Mouse (Mus musculus) skeletal muscle tissue, adult 2 months (tissue): ENCODE results near the gene Nf2.

Source experiments
- DNase-seq: peaks from one replicate; pipeline ENCODE4 v3.0.0-alpha.2; 2012; ENCODE audit warnings: low read depth, low spot score

The Nf2 gene

DNA sequence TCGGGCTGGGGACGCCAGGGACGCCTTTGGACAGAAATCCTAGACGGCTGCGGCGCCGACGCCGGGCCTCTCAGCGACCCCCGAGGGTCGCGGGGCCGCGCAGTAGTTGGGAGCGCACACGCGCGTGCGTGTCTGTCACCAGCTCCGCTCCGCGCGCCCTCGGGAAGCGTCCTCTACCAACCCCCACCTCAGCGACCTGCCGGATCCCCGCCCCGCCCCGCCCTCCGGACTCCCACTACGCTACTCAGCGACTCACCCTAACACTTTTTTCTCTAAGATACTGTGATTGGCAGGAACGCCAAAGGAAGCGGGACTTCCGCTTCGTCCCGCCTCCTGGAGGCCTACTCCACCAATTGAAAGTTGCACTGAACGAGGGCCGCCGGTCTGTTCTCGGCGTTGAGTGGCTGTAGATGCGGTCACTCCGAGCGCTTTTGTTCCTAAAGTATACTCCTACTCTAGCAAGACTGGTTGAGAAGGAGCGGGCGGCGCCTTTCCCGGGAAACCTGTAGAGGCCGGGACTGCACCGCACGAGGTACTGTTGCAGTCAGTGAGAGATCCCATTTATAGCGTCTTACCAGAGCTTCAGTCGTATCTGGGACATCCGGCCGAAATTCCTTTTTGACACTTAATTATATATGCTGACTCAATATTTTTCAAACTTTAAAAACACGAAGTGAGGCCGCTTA lies at the start of gene Nf2:
Nf2 (minus strand) TSS at position 279 of the 686 bp plus-strand sequence.
- peak; percentile 98 for DNase-seq

DNA sequence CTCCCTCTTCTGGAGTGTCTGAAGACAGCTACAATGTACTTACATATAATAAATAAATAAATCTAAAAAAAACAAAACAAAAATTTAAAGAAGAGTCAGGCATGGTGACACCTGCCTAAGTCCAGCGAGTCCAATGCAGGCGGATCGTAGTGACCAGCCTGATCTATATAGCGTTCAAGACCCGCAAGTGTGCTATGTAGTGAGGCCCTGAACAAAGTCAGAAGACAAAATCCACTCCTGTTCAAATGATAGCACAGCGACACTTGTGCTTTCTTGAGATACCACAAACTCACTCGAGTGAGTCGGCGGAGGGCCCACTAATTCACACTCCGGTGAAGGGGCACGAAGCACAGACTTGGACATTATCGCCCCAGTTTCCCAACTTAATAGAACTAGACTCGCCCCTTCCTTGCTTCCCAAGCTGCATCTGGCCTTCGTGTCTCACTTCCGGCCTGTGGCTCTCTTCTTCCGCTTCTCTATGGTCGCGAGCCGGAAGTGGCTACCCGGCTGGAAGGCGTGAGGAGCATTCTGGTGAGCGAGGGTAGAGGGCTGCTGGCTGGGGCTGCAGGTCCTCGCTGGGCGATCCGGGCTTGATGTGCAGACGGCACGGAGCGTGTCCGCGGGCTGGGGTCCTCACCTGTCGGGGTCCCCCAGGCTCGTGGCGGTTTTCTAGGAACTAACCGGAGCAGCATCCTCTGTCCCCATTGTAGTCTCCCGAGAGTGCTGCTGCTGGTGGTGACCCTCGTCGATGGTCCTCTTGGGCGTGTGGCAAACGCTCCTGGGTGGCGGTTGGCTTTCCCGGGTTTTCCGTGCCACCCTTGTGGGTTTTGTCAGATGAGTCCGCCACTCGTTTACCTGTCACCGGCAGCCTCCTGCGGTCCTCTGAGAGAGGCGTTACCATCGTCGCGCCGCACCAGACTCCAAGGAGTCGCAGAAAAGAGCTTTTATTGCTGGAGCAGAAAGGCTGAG lies 45.8 kb upstream of the Nf2 start, which contains the start of gene Thoc5:
Thoc5 (plus strand) TSS at position 473 of the 969 bp plus-strand sequence.
- peak; percentile 72 for DNase-seq

DNA sequence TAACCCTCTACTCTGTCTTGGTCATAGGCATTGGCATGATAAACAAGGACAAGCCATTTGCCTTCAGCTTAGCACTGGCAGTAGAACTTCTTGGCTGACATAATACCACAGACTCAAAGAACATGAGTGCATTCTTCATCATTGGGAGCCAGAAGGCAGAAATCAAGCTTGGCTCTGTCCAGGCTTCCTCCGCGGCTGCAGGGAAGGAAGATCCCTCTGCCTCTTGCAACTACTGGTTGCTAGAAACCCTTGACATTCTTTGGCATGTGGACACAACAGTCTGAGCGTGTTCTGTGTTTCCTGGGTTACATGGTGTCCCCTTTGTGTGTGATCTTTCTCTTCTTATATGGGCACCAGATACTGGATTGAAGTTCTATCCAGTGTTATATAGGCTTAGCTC lies 37.7 kb upstream of the Nf2 start:
- DNase-seq: no peak

DNA sequence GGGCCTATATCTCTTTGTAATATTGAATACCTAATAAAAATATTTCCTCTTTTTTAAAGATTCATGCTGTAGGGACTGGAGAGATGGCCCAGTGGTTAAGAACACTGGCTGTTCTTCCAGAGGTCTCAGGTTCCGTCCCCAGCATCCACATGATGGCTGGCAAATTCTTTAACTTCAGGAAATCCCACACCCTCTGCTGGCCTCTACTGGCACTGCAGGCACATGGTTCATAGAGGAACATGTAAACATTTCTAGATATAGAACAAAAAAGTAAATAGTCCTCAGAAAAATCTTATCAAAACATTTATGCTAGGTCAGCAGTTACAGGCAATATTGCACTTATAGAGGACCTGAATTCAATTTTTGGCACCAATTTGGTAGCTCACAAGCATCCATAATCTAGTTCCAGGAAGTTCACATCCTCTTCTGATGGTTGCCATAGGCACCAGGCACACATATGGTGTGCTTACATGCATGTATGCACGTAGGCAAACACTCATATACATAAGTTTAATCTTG lies 36.1 kb upstream of the Nf2 start:
- no peak for DNase-seq

DNA sequence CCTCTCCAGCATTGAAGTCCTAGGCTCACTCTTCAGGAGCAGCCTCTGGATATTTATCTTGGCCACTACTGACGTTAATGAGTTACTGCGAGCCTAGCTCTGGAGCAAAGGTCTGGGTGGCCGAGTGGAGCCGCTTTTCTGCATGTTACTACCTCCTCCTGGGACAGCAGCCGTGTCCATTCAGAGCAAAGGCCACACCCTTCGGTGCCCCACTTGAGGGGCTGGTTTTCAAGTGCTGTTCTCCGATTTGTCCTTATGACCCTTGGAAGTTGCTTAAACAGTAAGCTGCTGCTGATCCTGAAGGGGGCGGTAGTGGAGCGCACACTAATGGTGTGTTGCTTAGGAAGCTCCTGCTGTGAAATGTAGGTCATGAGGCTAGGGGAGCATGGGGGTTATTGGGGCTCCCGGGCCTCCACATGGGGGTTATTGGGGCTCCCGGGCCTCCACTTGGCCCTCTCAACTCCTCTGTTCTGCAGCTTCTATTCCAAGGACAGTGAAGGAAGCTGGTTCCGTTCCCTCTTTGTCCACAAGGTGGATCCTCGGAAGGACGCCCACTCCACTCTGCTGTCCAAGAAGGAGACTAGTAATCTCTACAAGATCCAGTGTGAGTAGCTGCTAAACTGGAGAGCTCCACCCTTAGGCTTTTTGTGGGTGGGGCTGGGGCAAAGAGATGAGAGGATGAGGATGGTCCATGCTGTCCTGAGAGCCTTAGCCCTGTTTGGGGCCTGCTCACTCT lies 33.7 kb upstream of the Nf2 start:
- no peak for DNase-seq

DNA sequence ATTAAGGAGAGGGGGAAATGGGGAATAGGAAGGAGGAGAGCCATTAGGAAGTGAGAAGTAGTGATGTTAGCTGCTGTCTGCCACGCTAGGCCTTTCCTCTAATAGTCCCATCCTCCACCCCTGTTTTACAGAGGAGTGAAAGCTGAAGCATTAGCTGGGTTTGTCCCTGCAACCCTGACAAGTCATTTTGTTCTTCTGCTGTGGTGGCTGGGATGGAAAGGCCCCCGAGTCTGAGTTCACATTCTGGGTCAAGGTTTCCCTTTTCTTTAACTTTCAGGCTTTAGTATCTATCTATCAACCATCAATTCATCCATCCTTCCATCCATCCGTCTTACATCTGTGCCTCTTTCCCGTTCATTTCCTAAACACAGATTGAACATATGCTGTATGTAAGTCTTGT lies 31.8 kb upstream of the Nf2 start:
- no peak for DNase-seq

DNA sequence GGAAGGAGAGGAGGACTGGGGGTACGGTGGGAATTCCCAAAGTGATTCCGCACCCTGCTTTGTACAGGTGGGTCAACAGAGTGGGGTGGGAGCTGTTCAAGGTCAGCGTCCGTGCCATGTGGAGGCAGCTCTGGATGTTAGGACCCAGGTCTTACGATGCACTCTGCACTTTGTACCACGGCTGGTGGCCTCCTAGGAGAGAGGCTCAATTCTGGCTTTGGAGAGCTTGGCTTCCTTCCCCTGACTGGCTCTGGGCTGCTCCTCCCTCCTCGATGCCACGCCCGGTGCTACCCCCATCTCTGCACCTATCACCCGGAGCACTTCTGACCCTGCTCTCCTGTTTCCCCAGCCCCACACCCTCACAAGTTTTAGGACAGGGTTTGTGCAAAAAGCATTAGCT lies 25.2 kb upstream of the Nf2 start:
- DNase-seq: no peak

DNA sequence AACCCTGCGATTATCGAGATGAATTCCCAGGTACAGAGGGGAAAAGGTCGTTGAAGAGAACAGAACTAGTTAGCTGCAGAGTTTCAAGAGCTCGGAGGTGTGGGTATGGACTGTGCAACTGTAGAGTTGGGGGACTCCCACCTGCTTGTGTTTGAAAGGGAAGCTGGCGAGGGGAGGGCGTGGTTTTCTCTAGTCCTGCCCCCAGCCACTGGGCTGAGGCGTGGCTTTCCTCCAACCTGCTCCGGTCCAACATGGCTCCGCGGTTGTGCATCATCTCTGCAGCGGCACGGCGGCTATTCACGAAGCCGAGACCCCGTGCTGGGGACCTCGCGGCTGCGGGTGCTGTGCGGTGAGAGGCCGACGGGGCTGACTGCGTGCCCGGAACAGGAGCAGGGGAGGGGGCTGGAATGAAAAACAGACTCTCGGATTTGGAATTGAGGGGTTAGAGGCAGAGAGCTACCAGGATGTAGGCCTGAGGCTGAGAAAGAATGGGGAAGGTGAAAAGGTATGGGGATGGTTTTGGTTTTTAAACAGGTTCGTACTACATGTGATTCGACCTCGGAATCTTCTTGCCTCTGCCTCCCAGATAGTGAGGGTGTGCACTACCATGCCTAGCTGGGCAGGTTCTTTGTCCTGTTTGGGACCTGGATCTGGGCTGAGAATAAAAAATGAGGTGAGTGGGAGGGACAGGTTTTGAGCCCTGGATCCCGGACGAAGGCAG lies 24.6 kb upstream of the Nf2 start, which contains the start of gene Nipsnap1:
Nipsnap1 (plus strand) TSS at position 197 of the 721 bp plus-strand sequence.
- no peak for DNase-seq

DNA sequence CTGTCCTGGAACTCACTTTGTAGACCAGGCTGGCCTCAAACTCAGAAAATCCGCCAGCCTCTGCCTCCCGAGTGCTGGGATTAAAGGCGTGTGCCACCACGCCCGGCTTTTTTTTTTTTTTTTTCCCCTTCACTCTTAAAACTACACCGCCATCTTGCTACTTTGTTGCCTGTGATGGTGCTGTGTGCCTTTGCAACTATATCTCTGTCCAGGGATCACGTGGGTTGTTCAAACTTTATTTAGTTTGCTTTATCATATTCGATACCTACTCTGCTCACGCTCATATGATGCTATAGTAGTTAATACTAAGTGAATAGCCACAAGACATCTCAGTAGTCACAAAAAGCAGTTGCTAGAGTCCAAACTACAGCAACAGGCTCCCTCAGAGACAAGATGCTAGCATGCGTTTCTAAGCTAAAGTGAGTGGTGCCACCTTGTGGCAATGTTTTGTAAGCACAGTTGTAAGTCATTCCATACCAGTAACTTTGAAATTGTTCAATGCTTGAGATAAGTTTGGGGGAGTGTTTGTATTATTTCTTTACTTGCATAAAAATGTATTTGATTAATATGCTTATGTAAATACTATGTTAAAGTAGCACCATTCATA lies 16.4 kb upstream of the Nf2 start:
- DNase-seq: peak; percentile 59

DNA sequence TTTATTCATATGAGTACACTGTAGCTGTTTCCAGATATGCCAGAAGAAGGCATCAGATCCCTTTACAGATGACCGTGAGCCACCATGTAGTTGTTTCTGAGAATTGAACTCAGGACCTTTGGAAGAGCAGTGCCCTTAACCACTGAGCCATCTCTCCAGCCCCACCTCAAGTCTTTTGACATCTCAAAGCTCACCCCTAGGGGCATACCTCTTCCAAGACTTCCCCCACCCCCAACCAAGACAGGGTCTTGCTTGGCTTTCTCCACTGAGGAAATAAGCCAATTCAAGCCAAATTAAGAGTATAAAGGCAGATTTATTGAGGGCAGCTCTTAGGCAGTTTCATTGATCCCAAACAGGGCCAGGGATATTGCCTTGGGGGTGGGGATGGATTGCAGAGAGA lies 13.4 kb upstream of the Nf2 start:
- DNase-seq: no peak

DNA sequence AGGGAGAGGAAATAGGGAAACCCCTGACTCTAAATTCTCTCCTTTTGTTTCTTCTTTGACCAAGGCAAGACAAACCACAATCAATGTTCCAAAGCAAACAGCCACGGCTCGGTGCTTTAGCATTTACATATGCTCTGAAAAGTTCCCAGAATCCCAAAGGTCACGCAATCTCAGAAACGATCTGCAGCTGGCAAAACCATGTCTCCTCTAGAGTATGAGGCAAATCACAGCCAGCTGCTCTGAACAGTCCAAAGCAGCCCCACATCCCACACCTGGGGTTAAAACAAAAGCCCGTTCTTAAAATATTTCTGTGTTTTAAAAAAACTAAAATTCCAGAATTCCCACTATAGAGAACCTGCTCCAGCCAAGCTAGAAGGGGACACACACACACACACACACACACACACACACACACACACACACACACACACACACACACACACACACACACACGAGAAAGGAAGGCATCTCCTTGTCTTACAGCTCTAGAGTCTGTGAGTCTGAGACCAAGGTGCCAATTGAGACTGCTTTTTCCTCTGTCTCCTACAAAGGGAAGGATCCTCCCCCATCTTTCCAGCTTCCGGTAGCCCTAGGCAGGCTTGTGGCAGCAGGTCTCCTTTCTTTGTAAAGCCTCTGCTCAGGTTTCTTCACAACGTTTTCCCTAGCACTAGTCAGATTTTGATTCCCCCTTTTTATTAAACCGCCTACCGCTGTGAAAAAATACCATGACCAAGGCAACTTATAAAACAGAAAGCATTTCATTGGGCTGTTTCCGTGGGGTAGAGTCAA lies 12.7 kb upstream of the Nf2 start:
- DNase-seq: no peak

DNA sequence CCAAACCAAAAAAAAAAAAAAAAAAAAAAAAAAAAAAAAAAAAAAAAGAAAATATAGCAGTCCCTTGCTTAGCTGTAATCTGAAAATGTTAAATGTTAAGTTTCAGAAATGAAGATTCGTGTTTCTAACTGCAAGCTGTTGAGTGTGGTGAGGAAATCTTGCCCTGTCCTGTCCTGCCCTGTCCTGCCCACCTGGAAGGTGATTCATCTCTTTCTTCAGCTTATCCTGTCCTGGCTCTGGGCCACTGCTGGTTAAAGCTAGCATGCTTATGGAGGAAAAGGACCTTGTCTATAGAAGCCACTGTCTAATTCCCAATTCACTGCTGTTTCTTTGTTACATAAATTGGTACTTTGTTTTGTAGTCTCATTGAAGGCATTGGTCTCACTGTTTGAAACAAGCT lies 11.7 kb upstream of the Nf2 start:
- DNase-seq: no peak

DNA sequence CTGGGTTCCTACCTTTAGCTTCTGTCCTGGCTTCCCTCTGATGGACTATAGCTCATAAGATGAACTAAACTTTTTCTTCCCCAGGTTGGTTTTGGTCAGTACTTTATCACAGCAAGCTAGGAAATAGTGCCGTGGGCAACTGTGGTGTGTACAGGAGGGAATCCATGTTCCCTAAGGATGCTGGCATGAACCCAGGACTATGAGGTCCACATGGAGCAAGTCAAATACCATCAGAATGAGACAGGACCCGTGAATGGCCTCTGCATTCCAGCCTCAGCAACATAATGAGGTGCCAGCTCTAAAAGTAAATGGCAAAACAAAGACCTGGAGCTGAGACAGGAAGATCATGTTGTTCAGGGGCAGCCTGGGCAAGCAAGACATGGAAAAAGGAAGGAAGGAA lies 9.1 kb upstream of the Nf2 start:
- DNase-seq: no peak

DNA sequence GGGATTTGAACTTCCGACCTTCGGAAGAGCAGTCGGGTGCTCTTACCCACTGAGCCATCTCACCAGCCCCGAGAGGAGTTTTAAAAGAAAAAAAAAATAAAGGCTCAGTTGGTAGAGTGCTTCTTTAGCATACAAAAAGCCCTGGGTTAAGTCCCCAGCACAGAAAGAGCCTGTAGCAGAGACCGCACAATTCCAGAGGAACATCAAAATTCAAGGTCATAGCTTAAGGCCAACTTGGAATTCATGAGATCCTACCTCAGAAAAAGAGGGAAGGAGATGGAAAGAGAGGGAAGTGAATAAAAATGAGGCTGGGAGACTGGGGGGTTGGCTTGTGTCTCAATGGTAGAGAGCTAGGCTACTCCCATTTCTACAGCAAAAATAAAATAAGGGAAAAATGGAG lies 4.8 kb upstream of the Nf2 start:
- DNase-seq: no peak

DNA sequence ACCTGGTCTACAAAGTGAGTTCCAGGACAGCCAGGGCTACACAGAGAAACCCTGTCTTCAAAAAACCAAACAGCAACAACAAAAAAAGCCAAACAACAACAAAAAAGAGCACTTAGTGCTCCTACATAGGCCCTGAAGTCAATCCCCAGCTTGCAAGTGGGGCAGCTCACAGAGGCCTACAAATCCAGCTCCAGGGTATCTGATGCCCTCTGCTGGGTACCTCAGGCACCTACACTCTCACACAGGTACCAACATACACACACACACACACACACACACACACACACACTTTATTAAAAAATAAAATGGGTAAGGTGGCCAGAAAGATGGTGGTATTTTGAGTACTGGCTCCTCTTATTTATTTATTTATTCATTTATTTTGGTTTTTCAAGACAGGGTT lies 3.7 kb upstream of the Nf2 start:
- no peak for DNase-seq

DNA sequence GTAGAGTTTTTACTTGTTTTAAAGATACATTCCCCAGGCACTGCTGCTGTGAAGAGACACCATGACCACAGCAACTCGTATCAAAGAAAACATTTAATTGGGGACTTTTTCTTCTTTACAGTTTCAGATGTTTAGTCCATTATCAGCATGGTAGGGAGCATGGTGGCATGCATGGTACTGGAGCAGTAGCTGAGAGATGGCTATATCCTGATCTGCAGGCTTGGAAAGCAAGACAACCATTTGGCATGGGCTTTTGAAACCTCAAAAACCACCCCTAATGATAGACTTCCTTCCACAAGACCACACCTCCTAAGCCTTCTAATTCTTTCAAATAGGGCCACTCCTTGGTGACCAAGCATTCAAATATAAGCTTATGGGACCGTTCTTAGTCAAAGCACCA lies 1.1 kb upstream of the Nf2 start:
- DNase-seq: no peak

DNA sequence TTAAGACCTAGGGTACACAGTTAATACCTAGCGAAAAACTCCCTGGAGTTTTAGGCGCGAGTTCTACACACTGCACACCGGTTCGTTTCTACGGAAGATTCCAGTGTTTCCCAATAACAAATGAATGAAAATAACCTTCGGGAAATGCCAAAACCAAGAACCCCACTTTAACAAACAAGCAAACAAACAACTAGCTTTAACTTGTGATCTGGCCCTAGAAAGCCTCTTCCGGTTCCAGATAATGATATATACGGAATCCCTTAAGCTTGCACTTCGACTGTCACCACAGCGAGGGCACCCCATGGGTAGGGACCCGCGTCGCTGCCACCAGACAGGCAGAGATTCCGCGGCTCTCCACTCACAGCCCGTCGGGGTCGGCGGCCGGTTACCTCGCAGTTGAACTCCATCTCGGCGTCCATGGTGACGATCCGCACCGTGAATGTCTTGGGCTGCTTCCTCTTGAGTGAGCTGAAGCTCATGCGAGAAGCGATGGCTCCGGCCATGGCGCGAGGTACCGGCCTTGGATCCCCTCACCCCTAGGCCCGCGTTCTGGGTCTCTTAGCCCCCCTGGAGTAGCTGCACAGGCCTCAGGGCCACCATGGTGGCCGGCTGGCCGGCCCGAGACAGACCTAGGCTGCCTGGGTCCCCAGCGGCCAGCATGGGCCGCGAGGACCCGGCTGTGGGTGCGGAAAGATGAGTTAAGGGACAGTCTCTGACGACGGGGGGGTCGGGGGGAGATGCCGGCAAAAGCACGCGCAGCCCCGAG lies 670 bp downstream of the Nf2 start:
- DNase-seq: no peak

DNA sequence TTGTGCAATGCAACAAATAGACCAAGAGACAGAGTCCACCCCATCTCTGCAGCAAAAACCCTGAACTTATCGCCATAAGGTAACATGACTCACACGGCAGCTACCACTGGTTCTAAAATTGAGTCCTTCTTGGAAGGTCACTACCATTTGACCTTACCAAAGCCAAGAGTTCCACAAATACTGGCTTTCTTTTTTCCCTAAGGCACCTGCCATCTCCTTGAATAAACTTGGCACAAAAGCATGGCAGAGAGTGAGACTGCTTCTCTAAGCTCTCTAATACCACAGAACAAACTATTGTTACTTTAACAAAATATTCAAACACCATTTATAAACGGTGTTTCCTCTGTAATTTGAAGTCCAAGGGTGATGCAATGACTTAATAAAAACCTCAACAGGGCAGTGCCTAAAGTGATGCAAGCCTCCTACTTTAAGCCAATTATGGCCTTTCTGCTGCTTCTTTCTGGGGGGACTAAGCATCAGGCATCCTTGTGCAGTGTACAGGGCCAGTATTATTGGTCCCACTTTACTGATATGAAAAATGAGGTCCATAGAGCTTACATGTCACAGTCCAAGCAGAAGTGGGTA lies 8.3 kb downstream of the Nf2 start:
- no peak for DNase-seq

DNA sequence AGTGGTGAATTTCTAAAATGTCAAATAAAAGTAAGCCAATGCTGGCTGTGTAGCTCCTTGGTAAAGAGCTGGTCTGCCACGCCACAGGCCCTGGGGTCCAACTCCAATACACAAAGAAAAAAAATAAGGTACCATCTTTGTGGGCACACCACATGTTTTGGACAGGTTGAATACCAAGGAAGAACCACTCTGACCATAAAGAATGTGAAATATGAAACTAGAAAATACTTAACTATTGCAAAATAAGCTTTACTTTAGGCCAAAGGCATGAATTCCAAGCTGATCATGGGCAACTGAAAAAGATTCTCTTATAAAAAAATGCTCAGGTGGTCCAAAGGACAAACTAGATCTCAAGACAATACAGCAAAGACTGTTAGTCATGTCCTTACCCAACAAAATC lies 11.1 kb downstream of the Nf2 start:
- DNase-seq: no peak
